24 mouse cellular contexts compared by ENCODE assay signal in the genomic region with DNA sequence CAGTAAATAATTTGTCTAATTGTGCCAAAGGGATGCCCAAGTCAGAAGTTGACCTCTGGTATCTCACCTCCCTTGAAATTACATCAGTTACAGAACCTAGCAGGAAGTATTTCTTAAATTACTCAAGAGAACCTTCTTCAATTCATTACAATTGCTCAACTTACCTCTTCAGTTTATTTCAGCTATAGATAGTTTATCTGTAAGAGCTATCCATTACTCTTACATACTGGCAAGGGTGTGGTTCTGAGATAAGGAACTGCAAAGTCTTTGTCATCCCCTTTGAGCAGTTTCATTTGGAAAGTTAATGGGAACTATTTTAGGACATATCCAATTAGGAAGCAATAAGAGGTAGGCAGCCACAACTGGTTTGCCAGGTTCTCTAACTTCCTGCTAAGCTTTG. TPM values are rescaled to one million over a fixed set of nuclear protein-coding genes. Genes with fewer than 3 reads are reported as not detected.
DNase-seq lines count a peak whose midpoint lies in the region; ATAC-seq and TF ChIP-seq lines count a peak whose summit lies in the region.
"Had no signal": no experiment of that assay in that cellular context is flagged by ENCODE, and none has a peak within 500 bp of the region (broad histone marks: within the 10 kb centered on the region; RNA-seq: fewer than 3 reads in every experiment).

Gene Bcl2l15, plus strand, starts transcription at position 176 of the 400 bp plus-strand sequence.

- H3K4me2 ChIP-seq in liver, embryonic 11.5 days, result peak within 1 kb of the TSS; percentile 33
- peak within 1 kb of the TSS; percentile 47 for H3K4me2 ChIP-seq in liver, embryonic 14.5 days (ENCODE audit: low read depth)
- H3K4me2 ChIP-seq in midbrain, embryonic 11.5 days, result no peak within 1 kb of the TSS
- H3K4me2 ChIP-seq: hindbrain, embryonic 12.5 days; lung, embryonic 14.5 days; midbrain, embryonic 15.5 days; stomach, embryonic 15.5 days had no signal

- no peaks in the 10 kb centered on the region for H3K9me3 ChIP-seq in liver, embryonic 11.5 days (ENCODE audit: control insufficient read depth, low read length)
- H3K9me3 ChIP-seq in liver, embryonic 14.5 days (ENCODE audit: control insufficient read depth, low read length), result no peaks in the 10 kb centered on the region
- H3K9me3 ChIP-seq in midbrain, embryonic 11.5 days (ENCODE audit: control insufficient read depth, low read length), result no peaks in the 10 kb centered on the region
- H3K9me3 ChIP-seq: heart, embryonic 10.5 days; hindbrain, embryonic 12.5 days; midbrain, embryonic 15.5 days; stomach, embryonic 15.5 days had no signal

- no peak within 1 kb of the TSS for H3K4me3 ChIP-seq in liver, embryonic 11.5 days (ENCODE audit: low read depth, low read length)
- H3K4me3 ChIP-seq in liver, embryonic 14.5 days (ENCODE audit: insufficient read depth in 1 of 2, low read depth in 2 of 2, low read length in 2 of 2), result peak within 1 kb of the TSS in 1 of 2 experiments; percentile 13; a peak in 1 of 4 replicates
- no peak within 1 kb of the TSS for H3K4me3 ChIP-seq in midbrain, embryonic 11.5 days (ENCODE audit: low read depth, low read length)
- H3K4me3 ChIP-seq: heart, embryonic 10.5 days; hindbrain, embryonic 12.5 days; layer of hippocampus, adult 2 months; midbrain, embryonic 15.5 days; stomach, embryonic 15.5 days had no signal

- intact Hi-C loops in left cerebral cortex, postnatal 14 days (cut with DNase I), result no loop called here

- no peak within 1 kb of the TSS for H3K27ac ChIP-seq in liver, embryonic 11.5 days (ENCODE audit: low read depth, low read length)
- H3K27ac ChIP-seq in liver, embryonic 14.5 days, result no peak within 1 kb of the TSS
- H3K27ac ChIP-seq in midbrain, embryonic 11.5 days (ENCODE audit: low read depth, low read length), result no peak within 1 kb of the TSS
- H3K27ac ChIP-seq: heart, embryonic 10.5 days; hindbrain, embryonic 12.5 days; kidney, postnatal 0 days; layer of hippocampus, adult 2 months; macrophage; midbrain, embryonic 15.5 days; stomach, embryonic 15.5 days had no signal

- H3K36me3 ChIP-seq in liver, embryonic 11.5 days (ENCODE audit: control insufficient read depth, insufficient read depth, low read length), result no peaks in the 10 kb centered on the region
- no peaks in the 10 kb centered on the region for H3K36me3 ChIP-seq in liver, embryonic 14.5 days (replicated peaks; ENCODE audit: control insufficient read depth, insufficient read depth, low read depth)
- no peaks in the 10 kb centered on the region for H3K36me3 ChIP-seq in midbrain, embryonic 11.5 days (ENCODE audit: control insufficient read depth, insufficient read depth, low read length)
- H3K36me3 ChIP-seq: heart, embryonic 10.5 days; hindbrain, embryonic 12.5 days; midbrain, embryonic 15.5 days; stomach, embryonic 15.5 days had no signal

- ATAC-seq in liver, embryonic 11.5 days (replicated peaks; ENCODE audit: low FRiP score), result peak; percentile 57
- ATAC-seq in liver, embryonic 14.5 days (ENCODE audit: insufficient read depth), result peak; percentile 65; the same call in 1 of the 2 replicates
- ATAC-seq in midbrain, embryonic 11.5 days (ENCODE audit: low FRiP score), result no peak
- ATAC-seq: midbrain, embryonic 15.5 days had no signal

- DNase-seq in liver, embryonic 11.5 days (ENCODE audit: low spot score), result no peak
- DNase-seq in liver, result no peak
- no peak for DNase-seq in gonadal fat pad, adult 2 months (ENCODE audit: low read depth)
- DNase-seq in liver, embryonic 14.5 days (ENCODE audit: low read depth in 3 of 3, low spot score in 3 of 3), result peak in 1 of 3 experiments; percentile 29
- no peak for DNase-seq in frontal cortex, postnatal 14 days (ENCODE audit: low spot score in 2 of 2)
- no peak for DNase-seq in embryo, embryonic 9.5 days (ENCODE audit: extremely low spot score)
- DNase-seq in left cerebral cortex, postnatal 14 days (ENCODE audit: low spot score in 2 of 2), result no peak
- DNase-seq in midbrain, embryonic 11.5 days (ENCODE audit: low spot score, missing footprints), result no peak
- DNase-seq: cerebellum, adult 11 months; cerebellum, postnatal 36 days; gastrocnemius, postnatal 10 days; lung, embryonic 14.5 days; spleen, adult 18-20 months; thymus, adult 2 months had no signal

- H3K27me3 ChIP-seq in liver, embryonic 11.5 days (replicated peaks; ENCODE audit: control insufficient read depth, insufficient read depth, low read length), result no peaks in the 10 kb centered on the region
- no peaks in the 10 kb centered on the region for H3K27me3 ChIP-seq in liver, embryonic 14.5 days (ENCODE audit: control insufficient read depth, insufficient read depth, low read length)
- H3K27me3 ChIP-seq in midbrain, embryonic 11.5 days (ENCODE audit: control insufficient read depth, insufficient read depth, low read length), result no peaks in the 10 kb centered on the region
- H3K27me3 ChIP-seq: hindbrain, embryonic 12.5 days; midbrain, embryonic 15.5 days; stomach, embryonic 15.5 days had no signal

- peaks cover 9% of the 10 kb centered on the region for H3K4me1 ChIP-seq in liver, embryonic 11.5 days (replicated peaks; ENCODE audit: control insufficient read depth, insufficient read depth, low read length)
- H3K4me1 ChIP-seq in liver, embryonic 14.5 days (replicated peaks; ENCODE audit: control insufficient read depth in 2 of 2, insufficient read depth in 2 of 2, low read length in 1 of 2), result peaks cover 9 to 13% of the 10 kb centered on the region in 2 experiments
- no peaks in the 10 kb centered on the region for H3K4me1 ChIP-seq in midbrain, embryonic 11.5 days (ENCODE audit: control insufficient read depth, insufficient read depth, low read length)
- H3K4me1 ChIP-seq: heart, embryonic 10.5 days; hindbrain, embryonic 12.5 days; midbrain, embryonic 15.5 days; stomach, embryonic 15.5 days had no signal

- H3K9ac ChIP-seq in liver, embryonic 11.5 days (ENCODE audit: low read depth, low read length), result no peak within 1 kb of the TSS
- no peak within 1 kb of the TSS for H3K9ac ChIP-seq in liver, embryonic 14.5 days (replicated peaks)
- no peak within 1 kb of the TSS for H3K9ac ChIP-seq in midbrain, embryonic 11.5 days (ENCODE audit: low read length)
- H3K9ac ChIP-seq: hindbrain, embryonic 12.5 days; lung, embryonic 14.5 days; midbrain, embryonic 15.5 days; stomach, embryonic 15.5 days had no signal

- no peak for TF ChIP-seq CTCF in liver, embryonic 14.5 days (IDR thresholded peaks at IDR 0.05; ENCODE audit: low read depth)

- TF ChIP-seq EP300 in liver, embryonic 14.5 days (IDR thresholded peaks at IDR 0.05; ENCODE audit: low read depth), result peak; percentile 66

RNA-seq across cellular contexts. Expression of gene Bcl2l15, which starts in this region (rescaled TPM):
- 0.63 and 1.2 TPM in 2 replicates for polyA plus RNA-seq in liver, embryonic 11.5 days (2014; fragmentation: Nextera tagmentation; extraction: Ambion mirVana)
- 101 and 104 TPM in 2 replicates for polyA plus RNA-seq in gonadal fat pad, adult 2 months (2012; rRNA removed)
- 2.0 and 3.2 TPM in 2 replicates for polyA plus RNA-seq in liver, embryonic 14.5 days (2012; rRNA removed)
- 1.5 and 1.7 TPM in 2 replicates for polyA plus RNA-seq in liver, embryonic 14.5 days (2014; fragmentation: Nextera tagmentation; extraction: Ambion mirVana)
- under 1 TPM; 0.36 to 0.66 TPM for total RNA-seq in left cerebral cortex, postnatal 14 days (2021)
- 0.14 and 0.20 TPM in 2 replicates for polyA plus RNA-seq in midbrain, embryonic 11.5 days (2014; fragmentation: Nextera tagmentation; extraction: Ambion mirVana)
- total RNA-seq: adrenal gland, adult 18-20 months had no signal
- polyA plus RNA-seq: embryonic facial prominence, embryonic 11.5 days; hindbrain, embryonic 12.5 days; limb, embryonic 11.5 days; lung, embryonic 14.5 days; macrophage had no signal

Comparison
In these comparisons a context has a peak if more than half of its experiments do, and no peak if none do; other contexts are left out.
1. RNA of gene Bcl2l15 (polyA plus RNA-seq): 101 to 104 TPM in gonadal fat pad, adult 2 months; 1.5 to 3.2 TPM in liver, embryonic 14.5 days, 0.63 to 1.2 TPM in liver, embryonic 11.5 days and 0.14 to 0.20 TPM in midbrain, embryonic 11.5 days; every median in the first group is over 10 times any median in the second.